Mouse (Mus musculus) heart, embryonic 15.5 days (tissue): ENCODE results near the gene Amz1. TPM values are rescaled to one million over a fixed set of nuclear protein-coding genes. Genes with fewer than 3 reads are reported as not detected.

Experiments used
- ATAC-seq: fragments of 200-750 bp; cut with Nextera tagmentation; replicated peaks from 2 replicates; pipeline ENCODE4 v1.8.0; 2017; ENCODE audit warnings: low read depth, moderate TSS enrichment; ENCODE audit not compliant: insufficient number of reproducible peaks, insufficient read depth, low FRiP score
- H3K27ac ChIP-seq: fragments of 300-500 bp; sonication (generic); 2 replicates; pipeline ENCODE4 v1.5.1; 2015; ENCODE audit warnings: mild to moderate bottlenecking, inconsistent platforms
- H3K27me3 ChIP-seq: fragments of 300-500 bp; sonication (generic); 2 replicates; pipeline ENCODE4 v1.6.1; 2015; ENCODE audit warnings: inconsistent platforms
- H3K36me3 ChIP-seq: fragments of 300-500 bp; sonication (generic); 2 replicates; pipeline ENCODE4 v1.6.1; 2015; ENCODE audit warnings: mild to moderate bottlenecking, inconsistent platforms
- H3K4me1 ChIP-seq: fragments of 300-500 bp; sonication (generic); replicated peaks from 2 replicates; pipeline ENCODE4 v1.6.1; 2015; ENCODE audit warnings: inconsistent platforms
- H3K4me2 ChIP-seq: fragments of 300-500 bp; sonication (generic); 2 replicates; pipeline ENCODE4 v1.6.1; 2015; ENCODE audit warnings: inconsistent platforms, mild to moderate bottlenecking, moderate library complexity
- H3K4me3 ChIP-seq: fragments of 300-500 bp; sonication (generic); 2 replicates; pipeline ENCODE4 v1.5.1; 2015; ENCODE audit warnings: mild to moderate bottlenecking, inconsistent platforms
- H3K9ac ChIP-seq: fragments of 300-500 bp; sonication (generic); 2 replicates; pipeline ENCODE4 v1.6.1; 2015; ENCODE audit warnings: mild to moderate bottlenecking, inconsistent platforms
- H3K9me3 ChIP-seq: fragments of 300-500 bp; sonication (generic); replicated peaks from 2 replicates; pipeline ENCODE4 v1.6.1; 2016; ENCODE audit warnings: inconsistent platforms
- WGBS: fragments of 180-500 bp; shearing (Covaris S2); methylation state at CpG from one replicate; pipeline ENCODE4 v1.1.7; 2015; ENCODE audit warnings: mixed read lengths; 5-methylcytosine and 5-hydroxymethylcytosine counted together
- polyA plus RNA-seq: library from polyadenylated mRNA; unstranded; fragments of >200 nt; fragmentation: Nextera tagmentation; extraction: Ambion mirVana; gene quantifications from 2 replicates; pipeline ENCODE4 v1.2.1, GENCODE M21; 2015

Gene Amz1
- polyA plus RNA-seq, 1 experiment from 2014 or later = 0.72 TPM

GRCm38 (mm10) chr5:140726062-140726839, 2.3 kb downstream of the Amz1 start:
- Histone ChIP-seq H3K36me3 (no peaks in the 10 kb centered on the region), H3K4me2 (no peak overlapping the region)
- 82% methylated on average over 7 of the region's 7 CpGs for whole genome bisulfite sequencing

GRCm38 (mm10) chr5:140726946-140727740, 3.2 kb downstream of the Amz1 start:
- no peak for ATAC-seq
- H3K9me3 ChIP-seq = no peaks in the 10 kb centered on the region
- 76% methylated on average over 17 of the region's 17 CpGs for WGBS

More at GRCm38 (mm10) chr5:140726062-140726839, 2.3 kb downstream of the Amz1 start:
- Histone ChIP-seq H3K4me3 (no peak overlapping the region), H3K27ac (no peak overlapping the region), H3K9me3 (no peaks in the 10 kb centered on the region), H3K27me3 (no peaks in the 10 kb centered on the region; the same call in 1 of the 2 replicates), H3K9ac (no peak overlapping the region), H3K4me1 (no peaks in the 10 kb centered on the region)
- no peak for ATAC-seq

GRCm38 (mm10) chr5:140731040-140731797, 7.3 kb downstream of the Amz1 start:
- Histone ChIP-seq H3K9me3 (no peaks in the 10 kb centered on the region), H3K4me3 (no peak overlapping the region), H3K27ac (no peak overlapping the region), H3K4me2 (no peak overlapping the region), H3K4me1 (peaks cover 10% of the 10 kb centered on the region), H3K9ac (no peak overlapping the region), H3K36me3 (no peaks in the 10 kb centered on the region), H3K27me3 (peaks cover 20% of the 10 kb centered on the region)
- ATAC-seq = no peak
- WGBS = 77% methylated on average over 11 of the region's 11 CpGs

More at GRCm38 (mm10) chr5:140726946-140727740, 3.2 kb downstream of the Amz1 start:
- Histone ChIP-seq H3K4me3 (no peak overlapping the region), H3K9ac (no peak overlapping the region), H3K4me1 (no peaks in the 10 kb centered on the region), H3K36me3 (no peaks in the 10 kb centered on the region), H3K27me3 (no peaks in the 10 kb centered on the region; the same call in 1 of the 2 replicates), H3K27ac (no peak overlapping the region), H3K4me2 (no peak overlapping the region)

- no peak for ATAC-seq
- Histone ChIP-seq H3K9ac (no peak overlapping the region), H3K4me2 (no peak overlapping the region), H3K4me3 (no peak overlapping the region), H3K36me3 (no peaks in the 10 kb centered on the region), H3K4me1 (peaks cover 10% of the 10 kb centered on the region), H3K27me3 (peaks cover 30% of the 10 kb centered on the region), H3K9me3 (no peaks in the 10 kb centered on the region), H3K27ac (no peak overlapping the region)
- 66% methylated on average over 4 of the region's 4 CpGs for WGBS
Measured at GRCm38 (mm10) chr5:140732195-140732594, 8.3 kb downstream of the Amz1 start.

GRCm38 (mm10) chr5:140733336-140733735, 9.4 kb downstream of the Amz1 start:
- no peaks in the 10 kb centered on the region for H3K9me3 ChIP-seq
- WGBS = 52% methylated on average over 3 of the region's 3 CpGs
- H3K27me3 ChIP-seq = peaks cover 35% of the 10 kb centered on the region

GRCm38 (mm10) chr5:140735297-140735696, 11.4 kb downstream of the Amz1 start:
- no peak for ATAC-seq
- 1% methylated on average over 21 of the region's 22 CpGs for WGBS
- peak overlapping the region; percentile 38 for H3K4me3 ChIP-seq
- no peaks in the 10 kb centered on the region for H3K9me3 ChIP-seq
- H3K4me1 ChIP-seq = peaks cover 10% of the 10 kb centered on the region
- peaks cover 35% of the 10 kb centered on the region for H3K27me3 ChIP-seq
- H3K4me2 ChIP-seq = peak overlapping the region; percentile 69
- no peaks in the 10 kb centered on the region for H3K36me3 ChIP-seq
- H3K27ac ChIP-seq = no peak overlapping the region
- H3K9ac ChIP-seq = peak overlapping the region; percentile 38; the same call in 1 of the 2 replicates

More at GRCm38 (mm10) chr5:140733336-140733735, 9.4 kb downstream of the Amz1 start:
- H3K27ac ChIP-seq = no peak overlapping the region
- no peak overlapping the region for H3K9ac ChIP-seq
- H3K36me3 ChIP-seq = no peaks in the 10 kb centered on the region
- no peak overlapping the region for H3K4me2 ChIP-seq
- ATAC-seq = no peak
- H3K4me3 ChIP-seq = no peak overlapping the region
- H3K4me1 ChIP-seq = peaks cover 10% of the 10 kb centered on the region

GRCm38 (mm10) chr5:140736166-140736565, 12.2 kb downstream of the Amz1 start:
- peaks cover 35% of the 10 kb centered on the region for H3K27me3 ChIP-seq
- no peak for ATAC-seq
- no peak overlapping the region for H3K27ac ChIP-seq
- 22% methylated on average over 13 of the region's 13 CpGs for WGBS
- H3K4me1 ChIP-seq = peaks cover 10% of the 10 kb centered on the region
- peak overlapping the region; percentile 69 for H3K4me2 ChIP-seq
- no peaks in the 10 kb centered on the region for H3K36me3 ChIP-seq
- no peak overlapping the region for H3K9ac ChIP-seq
- peak overlapping the region; percentile 38; the same call in 1 of the 2 replicates for H3K4me3 ChIP-seq
- no peaks in the 10 kb centered on the region for H3K9me3 ChIP-seq

- no peak for ATAC-seq
- Histone ChIP-seq H3K27me3 (peaks cover 29% of the 10 kb centered on the region), H3K27ac (no peak overlapping the region), H3K4me2 (no peak overlapping the region), H3K4me3 (no peak overlapping the region), H3K36me3 (no peaks in the 10 kb centered on the region), H3K9ac (no peak overlapping the region), H3K4me1 (peaks cover 10% of the 10 kb centered on the region), H3K9me3 (no peaks in the 10 kb centered on the region)
- WGBS = 69% methylated on average over 12 of the region's 12 CpGs
Measured at GRCm38 (mm10) chr5:140739813-140740212, 15.9 kb downstream of the Amz1 start.

- ATAC-seq = no peak
- H3K27ac ChIP-seq = no peak overlapping the region
- no peak overlapping the region for H3K4me2 ChIP-seq
- peaks cover 17% of the 10 kb centered on the region for H3K27me3 ChIP-seq
- H3K9me3 ChIP-seq = no peaks in the 10 kb centered on the region
- WGBS = 69% methylated on average over 11 of the region's 11 CpGs
- no peaks in the 10 kb centered on the region for H3K36me3 ChIP-seq
- H3K4me3 ChIP-seq = no peak overlapping the region
- H3K9ac ChIP-seq = no peak overlapping the region
- H3K4me1 ChIP-seq = peaks cover 1% of the 10 kb centered on the region; the same call in 1 of the 2 replicates
Measured at GRCm38 (mm10) chr5:140741040-140741439, 17.1 kb downstream of the Amz1 start.

GRCm38 (mm10) chr5:140741877-140742276, 17.9 kb downstream of the Amz1 start:
- ATAC-seq = no peak
- H3K4me1 ChIP-seq = no peaks in the 10 kb centered on the region
- peaks cover 9% of the 10 kb centered on the region for H3K27me3 ChIP-seq
- H3K9me3 ChIP-seq = no peaks in the 10 kb centered on the region
- no peaks in the 10 kb centered on the region for H3K36me3 ChIP-seq
- no peak overlapping the region for H3K27ac ChIP-seq
- H3K4me3 ChIP-seq = no peak overlapping the region
- H3K4me2 ChIP-seq = no peak overlapping the region
- no peak overlapping the region for H3K9ac ChIP-seq

GRCm38 (mm10) chr5:140743706-140744131, 19.8 kb downstream of the Amz1 start:
- WGBS = 29% methylated on average over 12 of the region's 12 CpGs
- Histone ChIP-seq H3K4me1 (no peaks in the 10 kb centered on the region), H3K9me3 (no peaks in the 10 kb centered on the region), H3K4me2 (no peak overlapping the region), H3K4me3 (no peak overlapping the region), H3K27me3 (no peaks in the 10 kb centered on the region), H3K36me3 (no peaks in the 10 kb centered on the region), H3K9ac (no peak overlapping the region), H3K27ac (no peak overlapping the region)
- ATAC-seq = no peak
